Mouse (Mus musculus) bone marrow macrophage, adult 2 months (primary cell): Measurements from ENCODE around the gene Mbip. TPM values are rescaled to one million over a fixed set of nuclear protein-coding genes. Genes with fewer than 3 reads are reported as not detected.
A peak's percentile ranks its signal among the peaks of the same experiment; 100 is the strongest.

Experiments used
- H3K27ac ChIP-seq: 2 replicates; pipeline ENCODE4 v1.5.1; 2012; ENCODE audit warnings: low read depth, low read length; ENCODE audit not compliant: insufficient read depth
- H3K4me1 ChIP-seq: 2 replicates; pipeline ENCODE4 v1.6.1; 2012; ENCODE audit warnings: low read length; ENCODE audit not compliant: control insufficient read depth, insufficient read depth
- H3K4me3 ChIP-seq: 2 replicates; pipeline ENCODE4 v1.5.1; 2012; ENCODE audit warnings: mild to moderate bottlenecking, low read length, moderate library complexity; ENCODE audit not compliant: insufficient read depth
- CTCF ChIP-seq: IDR thresholded peaks from 2 replicates; pipeline ENCODE4 v1.5.1; 2012; ENCODE audit warnings: low read depth, mild to moderate bottlenecking, low read length, moderate library complexity
- POLR2A ChIP-seq: IDR thresholded peaks from 2 replicates; pipeline ENCODE4 v1.6.1; 2012; ENCODE audit warnings: mild to moderate bottlenecking, low read depth, low read length, borderline replicate concordance
- polyA plus RNA-seq: library from polyadenylated mRNA; stranded (reverse); fragments of >200 nt; gene quantifications from 2 replicates; pipeline ENCODE4 v1.2.4, GENCODE M21; 2012; ENCODE audit not compliant: missing spikeins, insufficient read depth, insufficient read length

The Mbip gene
- polyA plus RNA-seq, 1 experiment = 19.6 TPM

- no peak for TF ChIP-seq CTCF
- no peak for TF ChIP-seq POLR2A
- Histone ChIP-seq H3K4me3 (no peak overlapping the region), H3K27ac (no peak overlapping the region), H3K4me1 (no peaks in the 10 kb centered on the region)
Observed at GRCm38 (mm10) chr12:56318941-56319340, 26.8 kb downstream of the Mbip start.

GRCm38 (mm10) chr12:56318059-56318458 lies 27.6 kb downstream of the Mbip start:
- Histone ChIP-seq H3K27ac (no peak overlapping the region), H3K4me1 (no peaks in the 10 kb centered on the region), H3K4me3 (no peak overlapping the region)
- TF ChIP-seq POLR2A (no peak), CTCF (no peak)

DNA sequence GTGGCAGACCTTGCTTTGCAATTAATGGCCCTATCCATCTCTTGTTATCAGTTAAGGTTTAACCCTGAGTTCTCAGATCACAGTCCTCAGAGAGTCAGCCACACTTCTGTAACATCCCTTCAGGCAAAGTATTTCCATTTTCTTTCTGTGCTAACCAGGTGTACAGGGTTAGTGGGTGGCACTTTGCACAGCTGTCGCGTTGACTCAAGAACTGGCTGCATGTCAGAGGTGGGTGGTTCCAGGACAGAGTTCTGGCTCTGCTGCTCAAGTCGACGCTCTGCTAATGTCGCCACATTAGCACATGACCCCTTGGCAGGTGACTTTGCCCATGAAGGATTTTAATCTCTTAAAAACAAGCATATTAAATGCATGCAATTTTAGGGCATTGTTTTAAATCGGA lies 39.9 kb downstream of the Mbip start:
- H3K4me3 ChIP-seq = no peak overlapping the region
- no peaks in the 10 kb centered on the region for H3K4me1 ChIP-seq
- no peak for TF ChIP-seq POLR2A
- TF ChIP-seq CTCF = no peak
- no peak overlapping the region for H3K27ac ChIP-seq

GRCm38 (mm10) chr12:56302321-56303017 lies 43.2 kb downstream of the Mbip start:
- Histone ChIP-seq H3K4me1 (no peaks in the 10 kb centered on the region), H3K4me3 (no peak overlapping the region)

DNA sequence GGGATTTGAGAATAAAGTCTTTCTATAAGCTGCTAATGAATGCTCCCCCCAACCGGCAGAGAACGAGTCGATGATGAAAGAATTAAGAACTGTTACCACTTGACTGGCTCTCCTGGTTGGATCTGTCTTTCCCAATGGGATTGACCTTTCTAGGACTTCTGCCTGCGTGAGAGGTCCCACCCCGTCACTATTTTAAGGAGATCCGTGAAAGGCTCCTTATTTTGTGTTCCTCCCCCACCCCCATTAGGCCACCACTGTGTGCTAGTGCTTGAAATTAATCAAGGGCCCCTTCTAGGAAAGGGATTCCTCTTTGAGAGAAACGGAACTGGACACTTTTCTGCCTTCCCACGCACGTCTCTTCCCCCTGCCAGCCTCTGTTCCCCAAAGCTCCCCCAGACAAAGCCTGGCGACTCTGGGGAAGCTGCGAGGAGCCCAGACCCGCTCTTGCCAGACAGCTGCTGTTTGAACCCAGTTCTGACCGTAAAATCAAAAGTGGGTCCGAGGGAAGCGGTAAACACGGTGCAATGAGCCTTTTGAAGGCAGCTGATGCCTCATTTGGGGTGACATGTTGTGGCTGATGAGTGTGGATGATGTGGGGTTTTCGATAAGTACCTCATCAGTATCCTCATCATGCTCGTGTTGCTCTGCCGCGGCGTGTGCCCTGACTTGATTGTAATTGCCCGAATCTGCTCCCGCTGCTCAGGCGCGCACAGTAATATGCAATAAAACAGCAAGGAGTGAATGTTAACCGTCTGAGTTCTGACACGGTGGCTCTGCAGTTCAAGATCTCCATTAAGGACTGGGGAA lies 44.0 kb downstream of the Mbip start:
- no peaks in the 10 kb centered on the region for H3K4me1 ChIP-seq
- H3K27ac ChIP-seq = no peak overlapping the region
- TF ChIP-seq POLR2A (no peak), CTCF (no peak)
- peak overlapping the region; percentile 20 for H3K4me3 ChIP-seq

More at GRCm38 (mm10) chr12:56302321-56303017, 43.2 kb downstream of the Mbip start:
- H3K27ac ChIP-seq = no peak overlapping the region
- TF ChIP-seq CTCF = no peak
- TF ChIP-seq POLR2A = no peak

DNA sequence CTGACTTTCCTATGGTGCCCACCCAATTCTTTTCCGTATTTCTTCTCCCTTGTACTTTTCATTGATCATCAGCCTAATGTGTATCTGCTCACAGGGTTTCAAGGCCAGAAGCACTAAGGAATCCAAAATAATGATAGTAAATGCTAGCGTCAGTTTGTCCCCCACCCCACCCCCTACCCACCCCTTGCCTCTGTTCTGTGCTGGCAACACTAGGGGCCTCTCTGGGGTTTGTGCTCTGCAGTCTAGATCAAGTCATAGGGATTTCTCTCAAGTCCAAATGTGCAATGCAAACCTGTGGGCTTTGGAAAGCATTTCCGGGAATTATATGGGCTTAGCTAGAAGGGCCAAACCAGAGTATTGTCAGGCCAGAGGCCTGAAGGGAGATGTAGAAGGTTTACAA lies 46.1 kb downstream of the Mbip start:
- Histone ChIP-seq H3K4me1 (no peaks in the 10 kb centered on the region), H3K27ac (no peak overlapping the region), H3K4me3 (no peak overlapping the region)
- TF ChIP-seq POLR2A = no peak
- no peak for TF ChIP-seq CTCF

DNA sequence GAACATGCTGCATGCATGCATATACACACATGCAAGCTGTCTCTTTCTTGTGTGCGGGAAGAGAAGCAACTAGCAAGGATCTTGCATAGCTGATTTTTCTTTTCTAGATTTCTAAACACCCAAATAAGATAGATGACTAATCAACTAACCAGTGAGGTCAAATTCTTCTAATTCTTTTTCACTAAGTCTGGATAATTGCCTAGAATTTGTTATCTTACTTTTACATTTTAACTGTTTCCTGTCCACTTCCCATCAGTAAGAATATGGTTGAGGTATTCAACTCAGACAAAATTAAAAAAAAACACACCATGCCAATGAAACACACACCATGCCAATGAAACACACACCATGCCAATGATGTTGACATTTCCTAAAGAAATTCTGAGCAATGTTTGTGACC lies 46.8 kb downstream of the Mbip start:
- Histone ChIP-seq H3K4me1 (no peaks in the 10 kb centered on the region), H3K27ac (no peak overlapping the region), H3K4me3 (no peak overlapping the region)
- TF ChIP-seq POLR2A = no peak
- no peak for TF ChIP-seq CTCF

- TF ChIP-seq CTCF (no peak), POLR2A (no peak)
- H3K4me3 ChIP-seq = no peak overlapping the region
- no peak overlapping the region for H3K27ac ChIP-seq
- no peaks in the 10 kb centered on the region for H3K4me1 ChIP-seq
Observed at GRCm38 (mm10) chr12:56297921-56298830, 47.5 kb downstream of the Mbip start.

GRCm38 (mm10) chr12:56297099-56297498 lies 48.6 kb downstream of the Mbip start:
- TF ChIP-seq CTCF (no peak), POLR2A (no peak)
- H3K4me1 ChIP-seq = no peaks in the 10 kb centered on the region
- H3K4me3 ChIP-seq = no peak overlapping the region
- no peak overlapping the region for H3K27ac ChIP-seq

DNA sequence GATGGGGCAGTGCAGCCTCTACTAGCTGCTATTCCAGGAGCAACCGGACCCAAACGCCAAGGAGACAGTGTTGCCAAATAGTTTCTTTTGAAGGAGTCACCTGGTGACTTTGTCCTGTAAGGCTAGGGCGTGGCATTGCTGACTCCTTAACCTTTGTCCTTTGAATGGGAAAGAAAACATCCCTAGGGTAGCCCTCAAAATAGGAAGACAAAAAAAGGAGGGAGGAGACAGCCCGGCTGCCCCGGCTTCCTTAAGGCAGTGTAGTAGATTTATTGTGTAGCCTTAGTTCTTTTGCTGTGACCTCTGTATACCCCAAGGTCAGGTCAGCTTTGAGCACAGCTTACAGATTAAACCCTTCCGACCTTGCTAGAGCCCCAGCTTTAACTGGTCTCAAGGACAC lies 49.2 kb downstream of the Mbip start:
- no peak overlapping the region for H3K27ac ChIP-seq
- no peaks in the 10 kb centered on the region for H3K4me1 ChIP-seq
- TF ChIP-seq CTCF = no peak
- no peak for TF ChIP-seq POLR2A
- no peak overlapping the region for H3K4me3 ChIP-seq
